Mouse (Mus musculus): ENCODE results near the gene Cpn2. TPM values are rescaled to one million over a fixed set of nuclear protein-coding genes. Genes with fewer than 3 reads are reported as not detected.

Gene Cpn2
- total RNA-seq, 2 experiments from 2014 or later, result 0.14 TPM; not detected in 1

- DNase-seq, result peak in 1 of 2 experiments; percentile 45
- intact Hi-C loops (cut with DNase I), result no loop called here
Measured at GRCm38 (mm10) chr16:30282844-30283495, 15.7 kb upstream of the Cpn2 start, which contains the start of gene Lrrc15. Gene Lrrc15 (minus strand): TSS chr16:30283256.

DNA sequence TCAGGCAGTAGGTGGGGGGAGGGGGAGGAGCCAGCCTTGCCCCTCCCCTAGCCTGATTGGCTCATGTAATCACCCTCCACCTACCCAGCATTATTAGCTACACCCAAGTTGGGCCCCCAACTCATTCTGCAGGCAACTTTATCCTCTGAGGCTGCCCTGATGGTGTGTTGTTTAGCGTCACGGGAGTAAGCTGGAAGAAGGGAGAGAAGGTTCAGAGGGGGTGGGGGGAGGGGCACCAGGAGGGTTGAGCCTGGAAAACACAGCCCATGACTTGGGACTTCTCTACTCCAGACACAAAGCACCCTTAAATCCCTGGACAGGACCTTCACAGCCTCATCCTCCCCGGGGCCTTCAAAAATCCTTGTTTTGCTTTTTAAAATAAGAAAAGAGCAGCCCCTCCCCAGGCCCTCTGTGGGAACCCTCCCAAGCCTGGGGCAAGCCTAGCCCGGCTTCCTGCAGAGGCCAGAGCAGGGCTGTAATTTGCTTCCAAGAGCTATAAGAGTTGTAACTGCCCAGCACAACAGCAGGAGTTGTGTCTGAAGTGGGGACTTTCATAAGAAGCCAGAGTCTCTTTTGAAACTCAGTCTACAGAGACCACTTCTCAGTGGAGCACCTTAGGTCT, 13.5 kb upstream of the Cpn2 start:
- intact Hi-C loops (cut with DNase I), result no loop called here

GRCm38 (mm10) chr16:30278406-30278805, 11.1 kb upstream of the Cpn2 start:
- DNase-seq, result no peak
- intact Hi-C loops (cut with DNase I), result no loop called here

More for the DNA sequence above, 13.5 kb upstream of the Cpn2 start:
- DNase-seq, result no peak

DNA sequence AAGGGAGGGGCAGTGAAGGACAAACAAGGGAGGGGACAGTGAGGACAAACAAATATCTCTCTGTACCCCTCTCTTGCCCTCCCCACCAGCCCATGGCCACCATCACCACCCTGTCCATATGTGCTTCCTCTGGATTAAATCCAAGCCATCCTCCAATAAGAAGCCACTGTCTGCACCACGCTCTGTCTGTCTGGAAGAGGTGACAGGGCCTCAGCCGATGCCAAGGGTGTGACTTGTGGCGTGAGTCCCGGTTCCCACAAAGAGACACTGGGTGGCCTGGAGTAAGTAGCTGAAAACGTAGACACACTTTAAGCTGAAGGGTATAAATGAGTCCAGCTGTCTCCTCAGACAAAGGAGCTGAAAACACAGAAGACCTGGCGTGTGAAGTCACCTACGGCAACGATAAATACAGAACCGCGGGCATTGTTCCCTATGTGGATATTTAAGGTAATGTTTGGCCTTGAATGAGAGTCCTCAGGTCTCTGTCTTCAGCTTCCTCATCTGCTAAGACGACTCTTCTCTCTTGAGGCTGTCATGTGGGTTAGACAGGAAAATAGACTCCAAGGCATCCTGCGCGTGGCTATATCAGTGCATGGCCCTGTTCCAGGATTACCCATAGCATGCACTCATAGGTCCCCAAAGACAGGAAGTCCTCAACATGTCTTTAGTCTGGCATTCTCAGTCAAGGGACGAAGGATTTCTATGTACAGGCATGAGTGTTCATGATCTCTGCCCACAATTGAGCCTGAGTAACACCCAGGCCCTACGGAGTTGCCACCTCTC, 8.4 kb upstream of the Cpn2 start:
- intact Hi-C loops (cut with DNase I), result no loop called here
- no peak for DNase-seq

DNA sequence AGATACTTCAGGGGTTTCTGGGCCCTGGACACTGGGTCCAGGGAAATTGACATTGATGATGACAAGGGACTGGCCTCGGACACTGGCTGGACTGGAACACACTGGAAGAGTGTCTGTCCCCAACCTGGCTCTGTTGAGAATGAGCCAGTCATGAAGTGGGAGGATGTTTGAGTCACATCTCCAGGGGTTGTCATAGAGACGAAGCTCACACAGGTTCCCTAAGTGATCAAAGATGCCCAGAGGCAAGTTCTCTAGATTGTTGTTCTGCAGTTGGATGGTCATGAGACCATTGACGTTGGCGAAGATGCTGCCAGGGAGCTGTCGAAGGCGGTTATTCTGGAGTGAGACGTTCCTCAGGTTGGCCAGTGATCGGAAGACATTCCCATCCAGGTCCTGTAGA, 5.8 kb upstream of the Cpn2 start:
- DNase-seq, result no peak
- intact Hi-C loops (cut with DNase I), result no loop called here

DNA sequence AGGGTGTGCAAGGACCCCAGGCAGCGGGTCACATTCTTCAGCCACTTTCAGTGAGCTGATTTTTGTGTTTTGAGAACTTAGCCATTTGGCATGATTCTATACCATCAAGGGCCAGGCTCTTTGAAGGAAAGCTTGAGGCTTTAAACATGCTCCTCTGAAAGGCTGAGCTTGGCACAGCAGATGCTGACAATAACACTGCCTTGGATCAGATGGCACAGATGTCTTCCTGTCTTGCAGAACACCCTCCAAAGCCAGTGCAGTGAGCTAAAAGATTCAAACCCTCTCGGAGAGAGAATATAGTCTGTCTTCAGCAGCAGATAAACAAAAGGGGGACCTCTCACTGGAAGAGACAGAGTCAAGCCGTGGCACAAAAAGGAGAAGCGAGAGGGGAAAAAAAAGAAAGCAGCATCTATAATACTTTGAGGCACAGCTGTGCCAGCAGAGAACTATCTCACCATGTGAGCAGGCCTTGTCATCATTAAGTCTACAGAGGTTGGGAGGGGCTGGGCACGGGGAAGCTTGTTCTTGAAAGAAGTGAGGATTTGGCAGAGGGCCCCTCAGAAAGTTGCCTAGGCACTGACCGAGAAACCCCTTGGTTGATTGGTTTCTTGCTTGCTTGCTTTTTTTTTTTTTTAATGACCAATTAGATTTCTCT, 4.8 kb upstream of the Cpn2 start:
- DNase-seq, result no peak
- intact Hi-C loops (cut with DNase I), result no loop called here

DNA sequence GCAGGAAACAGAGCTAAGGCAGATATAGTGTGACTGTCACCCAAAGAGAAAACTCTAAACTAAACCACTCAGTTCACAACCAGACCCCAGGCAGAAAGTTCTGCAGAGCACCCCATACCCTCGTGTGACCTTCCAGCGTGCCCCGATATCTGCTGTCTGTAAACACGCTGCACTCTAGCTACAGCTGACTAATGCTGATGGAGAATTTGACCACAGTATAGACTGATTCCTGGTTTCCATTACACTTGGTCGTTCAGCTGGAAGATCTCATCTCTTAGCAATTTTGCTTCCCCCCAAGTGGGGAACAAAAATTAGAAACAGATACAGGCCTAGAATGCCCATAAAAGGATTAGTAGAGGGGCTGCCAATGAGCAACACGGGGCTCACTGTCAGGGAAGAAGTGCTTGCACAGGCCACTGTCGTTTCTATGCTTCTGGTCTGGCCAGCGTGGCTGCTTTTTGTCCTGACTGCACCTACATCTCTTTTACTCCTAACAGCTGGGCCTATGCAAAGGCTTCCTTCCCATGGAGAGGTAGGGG, 4.0 kb upstream of the Cpn2 start:
- DNase-seq, result no peak
- intact Hi-C loops (cut with DNase I), result no loop called here

DNA sequence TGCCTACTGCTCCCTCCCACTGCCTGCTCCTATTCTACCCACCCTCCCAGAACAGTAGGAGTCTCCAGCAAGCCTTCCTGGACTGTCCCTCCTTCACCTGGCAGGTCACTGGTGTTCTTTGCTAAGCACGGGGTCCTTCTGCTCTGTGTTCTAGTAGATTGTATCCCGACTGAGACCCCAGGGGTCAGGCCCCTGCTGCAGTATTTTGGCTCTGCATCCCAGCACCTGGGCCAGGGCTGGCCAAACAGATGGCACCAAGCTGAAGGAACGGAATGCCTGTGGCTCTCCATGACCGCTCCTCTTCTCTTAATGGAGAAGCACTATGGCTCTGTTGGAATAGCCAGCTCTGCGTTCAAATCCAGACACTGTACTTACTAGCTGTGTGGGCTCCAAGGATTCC, 738 bp downstream of the Cpn2 start:
- no peak for DNase-seq
- intact Hi-C loops (cut with DNase I), result no loop called here

GRCm38 (mm10) chr16:30265611-30266010, 1.7 kb downstream of the Cpn2 start:
- intact Hi-C loops (cut with DNase I), result no loop called here
- no peak for DNase-seq

- intact Hi-C loops (cut with DNase I), result loop anchor here (5.0 kb wide), 1 partner anchor 249 kb away; no protein-coding TSS in a partner anchor
- DNase-seq, result no peak
Measured at GRCm38 (mm10) chr16:30263156-30263555, 4.1 kb downstream of the Cpn2 start.

DNA sequence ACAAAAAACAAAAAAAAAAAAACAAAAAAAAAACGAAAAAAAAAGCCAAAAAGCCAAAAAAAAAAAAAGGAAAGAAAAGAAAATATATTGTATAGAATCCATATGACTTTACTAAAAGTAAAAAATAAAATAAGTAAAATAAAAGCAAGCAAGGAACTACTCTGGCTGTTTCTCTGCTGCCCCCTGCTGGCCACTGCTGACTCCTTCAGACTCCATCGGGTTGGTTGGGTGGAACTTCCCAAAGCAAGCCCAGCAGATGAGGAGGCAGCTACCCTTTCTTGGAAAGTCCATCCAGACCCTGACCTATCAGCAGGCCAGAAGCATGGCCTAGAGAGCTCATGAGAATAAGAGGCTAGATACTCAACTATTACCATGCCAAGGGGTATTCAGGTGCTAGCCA, 4.6 kb downstream of the Cpn2 start:
- DNase-seq, result peak; percentile 76 to 81
- intact Hi-C loops (cut with DNase I), result loop anchor here (5.0 kb wide), 1 partner anchor 250 kb away; no protein-coding TSS in a partner anchor

GRCm38 (mm10) chr16:30262157-30262556, 5.1 kb downstream of the Cpn2 start:
- no peak for DNase-seq

GRCm38 (mm10) chr16:30261341-30261740, 6.0 kb downstream of the Cpn2 start:
- intact Hi-C loops (cut with DNase I), result loop anchor here (5.0 kb wide), 1 partner anchor 251 kb away; no protein-coding TSS in a partner anchor
- no peak for DNase-seq

More at GRCm38 (mm10) chr16:30262157-30262556, 5.1 kb downstream of the Cpn2 start:
- intact Hi-C loops (cut with DNase I), result loop anchor here (5.0 kb wide), 1 partner anchor 250 kb away; no protein-coding TSS in a partner anchor

DNA sequence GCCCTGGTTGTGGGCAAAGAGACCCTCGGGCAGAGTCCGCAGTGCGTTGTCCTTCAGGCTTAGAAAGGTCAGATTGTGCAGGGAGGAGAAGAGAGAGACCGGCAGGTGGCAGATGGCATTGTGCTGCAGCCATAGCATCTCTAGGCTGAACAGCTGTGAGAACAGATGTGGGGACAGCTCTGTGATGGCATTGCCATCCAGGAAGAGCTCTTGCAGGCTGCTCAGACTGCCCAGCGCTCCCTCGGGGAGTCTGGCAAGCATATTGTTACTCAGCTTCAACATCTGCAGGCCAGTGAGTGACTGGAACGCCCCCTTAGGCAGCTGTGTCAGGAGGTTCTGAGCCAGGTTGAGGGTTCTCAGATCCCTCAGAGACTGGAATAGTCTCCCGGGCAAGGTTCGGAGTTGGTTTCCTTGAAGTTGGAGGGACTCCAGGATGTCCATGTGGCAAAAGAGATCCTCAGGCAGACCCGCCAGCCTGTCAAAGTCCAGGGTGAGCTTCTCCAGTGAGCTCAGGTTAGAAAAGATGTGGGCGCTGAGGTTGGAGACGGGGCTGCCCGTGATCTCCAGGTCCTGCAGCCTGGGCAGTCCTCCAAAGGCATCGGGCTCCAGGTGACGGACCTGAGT, 7.2 kb downstream of the Cpn2 start:
- no peak for DNase-seq
- intact Hi-C loops (cut with DNase I), result loop anchor here (5.0 kb wide), 1 partner anchor 252 kb away; no protein-coding TSS in a partner anchor

GRCm38 (mm10) chr16:30259444-30259843, 7.9 kb downstream of the Cpn2 start:
- DNase-seq, result peak; percentile 20 to 52
- intact Hi-C loops (cut with DNase I), result loop anchor here (10.0 kb wide), 1 partner anchor 1095 kb away; no protein-coding TSS in a partner anchor

DNA sequence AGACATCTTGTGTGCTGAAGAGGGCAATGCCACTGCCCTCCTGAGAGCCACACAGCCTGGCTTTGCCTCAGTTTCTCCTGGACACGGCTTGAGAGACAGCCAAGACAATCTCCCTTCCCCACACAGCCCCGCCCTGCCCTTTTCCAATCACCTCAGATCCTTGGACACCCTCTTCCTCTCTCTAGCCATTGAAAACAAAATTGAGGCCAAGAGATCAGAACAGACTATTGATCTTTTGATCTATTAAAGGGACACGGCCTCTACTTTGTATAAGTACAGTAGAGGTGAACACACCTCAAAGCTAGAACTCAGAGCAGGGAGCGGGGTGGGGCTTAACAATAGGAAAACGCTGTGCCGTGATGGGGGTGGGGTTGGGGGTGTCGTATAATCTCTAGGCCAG, 8.9 kb downstream of the Cpn2 start:
- intact Hi-C loops (cut with DNase I), result loop anchor here (10.0 kb wide), 1 partner anchor 1096 kb away; no protein-coding TSS in a partner anchor
- no peak for DNase-seq

DNA sequence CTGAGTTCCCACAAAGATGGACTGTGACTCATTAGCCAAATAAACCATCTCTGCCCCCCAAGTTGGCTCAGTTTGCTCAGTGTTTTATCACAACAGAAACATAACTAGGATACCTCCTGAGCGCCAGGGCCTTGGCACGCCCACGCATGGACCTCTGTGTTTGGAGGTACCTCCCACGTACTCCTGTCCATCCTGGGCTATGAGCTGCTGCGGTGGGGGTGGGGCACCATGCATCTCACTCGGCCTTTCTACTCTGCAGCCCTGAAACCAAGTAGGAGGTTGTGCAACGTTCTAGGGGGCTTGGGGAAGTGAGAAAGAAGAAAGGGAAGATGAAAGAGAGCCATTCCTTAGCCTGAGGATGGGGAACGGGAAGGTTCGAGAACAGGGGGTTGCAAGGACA, 9.6 kb downstream of the Cpn2 start:
- intact Hi-C loops (cut with DNase I), result loop anchor here (10.0 kb wide), 1 partner anchor 1097 kb away; no protein-coding TSS in a partner anchor
- no peak for DNase-seq

DNA sequence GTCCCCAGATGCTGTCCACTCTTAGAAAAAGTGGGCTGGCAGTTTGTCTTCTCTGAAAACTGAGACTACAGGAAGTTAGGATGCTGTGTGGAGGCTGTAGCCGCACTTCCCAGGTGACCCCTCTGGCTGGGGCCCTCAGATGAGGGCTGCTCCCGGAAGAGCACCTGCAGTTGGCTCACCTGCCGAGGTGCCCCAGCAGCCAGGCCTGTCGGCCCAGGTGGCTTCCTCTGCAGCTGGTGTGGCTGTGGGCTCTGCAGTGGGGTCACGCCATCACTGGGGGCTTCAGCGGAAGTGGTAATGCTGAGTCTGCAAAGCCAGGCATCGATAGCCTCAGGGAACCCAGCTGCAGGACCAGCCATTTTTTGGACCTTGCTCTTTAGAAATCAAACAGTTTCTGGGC, 12.2 kb downstream of the Cpn2 start:
- DNase-seq, result no peak
- intact Hi-C loops (cut with DNase I), result loop anchor here (10.0 kb wide), 1 partner anchor 1100 kb away; no protein-coding TSS in a partner anchor

DNA sequence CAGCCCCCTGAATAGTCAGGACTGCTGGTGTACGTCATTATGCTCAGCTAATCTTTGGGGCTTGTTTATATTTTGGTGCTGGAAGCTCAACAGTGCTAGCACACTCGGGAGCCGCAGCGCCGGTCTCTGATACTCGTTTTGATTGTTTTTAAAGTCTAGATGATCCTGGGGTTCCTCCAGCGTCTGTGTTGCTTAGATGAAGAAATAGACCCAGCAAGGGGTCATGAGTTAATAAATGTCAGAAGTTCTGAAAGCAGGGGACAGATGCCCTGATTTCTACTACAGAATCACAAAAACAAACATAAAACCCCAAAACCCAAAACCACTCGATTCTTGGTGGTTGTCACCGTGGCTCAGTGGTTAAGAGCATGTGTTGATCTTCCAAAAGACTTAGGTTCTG, 13.4 kb downstream of the Cpn2 start:
- intact Hi-C loops (cut with DNase I), result loop anchor here (2.0 to 10.0 kb wide), 4 partner anchors 61 to 1101 kb away; no protein-coding TSS in a partner anchor
- DNase-seq, result no peak
